Mouse (Mus musculus) small intestine, adult 2 months (tissue): Measurements from ENCODE around the gene Pcgf1. TPM values are rescaled to one million over a fixed set of nuclear protein-coding genes. Genes with fewer than 3 reads are reported as not detected.

Experiments
- H3K27ac ChIP-seq: fragments of 200-500 bp; 2 replicates; pipeline ENCODE4 v1.5.1; 2012; ENCODE audit warnings: low read depth, low read length, control low read depth, inconsistent platforms; ENCODE audit not compliant: insufficient read depth
- H3K27me3 ChIP-seq: fragments of 200-500 bp; 2 replicates; pipeline ENCODE4 v1.6.1; 2012; ENCODE audit warnings: mild to moderate bottlenecking, moderate library complexity, low read length, inconsistent platforms; ENCODE audit not compliant: control insufficient read depth, insufficient read depth
- H3K36me3 ChIP-seq: fragments of 200-500 bp; 2 replicates; pipeline ENCODE4 v1.6.1; 2012; ENCODE audit warnings: mild to moderate bottlenecking, low read length, control low read depth, inconsistent platforms; ENCODE audit not compliant: control insufficient read depth, insufficient read depth
- H3K4me1 ChIP-seq: fragments of 200-500 bp; 2 replicates; pipeline ENCODE4 v1.6.1; 2012; ENCODE audit warnings: low read length, inconsistent platforms, mixed read lengths; ENCODE audit not compliant: control insufficient read depth, insufficient read depth, insufficient read length
- H3K4me3 ChIP-seq: fragments of 200-500 bp; 2 replicates; pipeline ENCODE4 v1.5.1; 2012; ENCODE audit warnings: low read depth, mild to moderate bottlenecking, control low read depth, inconsistent platforms, low read length, moderate library complexity
- CTCF ChIP-seq: fragments of 200-500 bp; IDR thresholded peaks from 2 replicates; pipeline ENCODE4 v1.5.1; 2012; ENCODE audit warnings: low read depth, mild to moderate bottlenecking, control low read depth, inconsistent platforms, low read length, moderate library complexity, mixed read lengths; ENCODE audit not compliant: insufficient replicate concordance, insufficient read length; ENCODE audit errors: extremely low read depth
- POLR2A ChIP-seq: fragments of 200-500 bp; IDR thresholded peaks from 2 replicates; pipeline ENCODE4 v1.6.1; 2012; ENCODE audit warnings: low read depth, mild to moderate bottlenecking, control low read depth, inconsistent platforms, low read length, moderate library complexity
- WGBS: fragments of 180-500 bp; shearing (Covaris S2); methylation state at CpG from one replicate; pipeline ENCODE4 v1.1.7; 2018; 5-methylcytosine and 5-hydroxymethylcytosine counted together
- polyA plus RNA-seq: library from polyadenylated mRNA; depleted of rRNA; stranded (reverse); fragments of >200 nt; gene quantifications from 2 replicates; pipeline ENCODE4 v1.2.3, GENCODE M21; 2012; rRNA removed

Pcgf1 gene
- polyA plus RNA-seq, 1 experiment, result 9.9 TPM

- peak overlapping the region; percentile 74 for H3K4me3 ChIP-seq
- H3K27ac ChIP-seq, result peak overlapping the region; percentile 17; the same call in 1 of the 2 replicates
- TF ChIP-seq CTCF (no peak), POLR2A (peak; percentile 83)
- no peaks in the 10 kb centered on the region for H3K36me3 ChIP-seq
- H3K27me3 ChIP-seq, result no peaks in the 10 kb centered on the region
- under 1% methylated on average over 30 of the region's 30 CpGs for WGBS
- peaks cover 13% of the 10 kb centered on the region for H3K4me1 ChIP-seq
Observed at GRCm38 (mm10) chr6:83124851-83125312, 47.2 kb downstream of the Pcgf1 start.

GRCm38 (mm10) chr6:83125331-83125730 lies 47.7 kb downstream of the Pcgf1 start, which contains the start of gene Ino80b:
Ino80b (minus strand) TSS chr6:83125431.
- TF ChIP-seq POLR2A (no peak), CTCF (no peak)
- 37% methylated on average over 5 of the region's 5 CpGs for WGBS
- peaks cover 9% of the 10 kb centered on the region for H3K4me1 ChIP-seq
- peak within 1 kb of the TSS; percentile 17; the same call in 1 of the 2 replicates for H3K27ac ChIP-seq
- H3K4me3 ChIP-seq, result peak within 1 kb of the TSS; percentile 74
- no peaks in the 10 kb centered on the region for H3K27me3 ChIP-seq
- no peaks in the 10 kb centered on the region for H3K36me3 ChIP-seq

GRCm38 (mm10) chr6:83127419-83127818 lies 49.8 kb downstream of the Pcgf1 start:
- no peak for TF ChIP-seq CTCF
- 93% methylated on average over 5 of the region's 5 CpGs for WGBS
- Histone ChIP-seq H3K27ac (no peak overlapping the region), H3K36me3 (no peaks in the 10 kb centered on the region), H3K4me3 (no peak overlapping the region), H3K27me3 (no peaks in the 10 kb centered on the region), H3K4me1 (peaks cover 12% of the 10 kb centered on the region; the same call in 1 of the 2 replicates)

Other genes with a start within 250 kb of the Pcgf1 start
- gene Sema4f, start 138.1 kb upstream of the Pcgf1 start, polyA plus RNA-seq, result 0.29 and 0.34 TPM in 2 replicates
- 0.06 and 1.3 TPM in 2 replicates for gene M1ap, start 131.0 kb upstream of the Pcgf1 start, polyA plus RNA-seq
- gene Dok1, start 44.4 kb upstream of the Pcgf1 start, polyA plus RNA-seq, result 2.2 and 6.1 TPM in 2 replicates
- gene Loxl3, start 43.7 kb upstream of the Pcgf1 start, polyA plus RNA-seq, result 1.4 and 2.5 TPM in 2 replicates
- 392 and 694 TPM in 2 replicates for gene Aup1, start 23.3 kb upstream of the Pcgf1 start, polyA plus RNA-seq
- gene Htra2, start 22.6 kb upstream of the Pcgf1 start, polyA plus RNA-seq, result 15.0 and 24.3 TPM in 2 replicates
- gene Dqx1, start 20.0 kb upstream of the Pcgf1 start, polyA plus RNA-seq, result 22.1 and 48.6 TPM in 2 replicates
- 3.5 and 4.9 TPM in 2 replicates for gene Tlx2, start 7.6 kb upstream of the Pcgf1 start, polyA plus RNA-seq
- gene Lbx2, start 8.5 kb downstream of the Pcgf1 start, polyA plus RNA-seq, result 0.42 and 0.91 TPM in 2 replicates
- 4.9 and 7.5 TPM in 2 replicates for gene Ccdc142, start 23.7 kb downstream of the Pcgf1 start, polyA plus RNA-seq
- gene Gm42688, start 23.7 kb downstream of the Pcgf1 start, polyA plus RNA-seq, result 3.2 and 4.2 TPM in 2 replicates
- gene Mrpl53, start 31.2 kb downstream of the Pcgf1 start, polyA plus RNA-seq, result 73.8 and 82.0 TPM in 2 replicates
- gene Mogs, start 37.6 kb downstream of the Pcgf1 start, polyA plus RNA-seq, result 34.2 and 45.6 TPM in 2 replicates
- gene Wbp1, start 43.7 kb downstream of the Pcgf1 start, polyA plus RNA-seq, result 91.6 and 183 TPM in 2 replicates
- gene Ino80b, start 47.6 kb downstream of the Pcgf1 start, polyA plus RNA-seq, result 30.3 and 70.3 TPM in 2 replicates
- 47.3 and 179 TPM in 2 replicates for gene Rtkn, start 57.6 kb downstream of the Pcgf1 start, polyA plus RNA-seq
- 0.90 and 1.3 TPM in 2 replicates for gene Wdr54, start 78.5 kb downstream of the Pcgf1 start, polyA plus RNA-seq
- 0.09 TPM in 1 of 2 replicates, not detected in the other for gene 1700003E16Rik, start 78.5 kb downstream of the Pcgf1 start, polyA plus RNA-seq
- 77.1 and 168 TPM in 2 replicates for gene Dctn1, start 88.1 kb downstream of the Pcgf1 start, polyA plus RNA-seq
- gene Slc4a5, start 142.0 kb downstream of the Pcgf1 start, polyA plus RNA-seq, result 10.0 and 11.4 TPM in 2 replicates
- gene Mthfd2, start 248.0 kb downstream of the Pcgf1 start, polyA plus RNA-seq, result 2.8 and 3.3 TPM in 2 replicates
- 4.1 and 19.5 TPM in 2 replicates for gene Mob1a, start 248.1 kb downstream of the Pcgf1 start, polyA plus RNA-seq